In the genomic region with DNA sequence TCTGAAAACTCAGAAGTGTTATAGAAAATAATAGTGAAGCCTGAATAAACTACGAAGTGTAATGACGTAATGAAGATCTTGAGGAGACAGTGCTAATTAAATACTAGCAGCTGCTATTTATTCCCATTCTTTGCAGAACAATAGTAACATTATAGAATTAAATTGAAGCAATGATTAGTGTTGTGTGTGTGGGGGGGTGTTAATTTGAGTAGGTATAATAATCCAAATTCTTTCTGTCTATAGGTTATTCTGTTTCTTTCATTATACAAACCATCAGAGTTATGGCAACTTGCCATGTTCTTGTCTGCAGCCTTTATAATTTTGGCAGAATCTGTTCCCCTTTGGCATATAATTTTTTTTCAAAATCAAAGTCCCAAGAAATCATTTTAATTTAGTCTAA, we compare ENCODE assay signal across 18 mouse cellular contexts.
"Had no signal": no experiment of that assay in that cellular context is flagged by ENCODE, and none has a peak within 500 bp of the region (broad histone marks: within the 10 kb centered on the region; RNA-seq: fewer than 3 reads in every experiment).

No protein-coding gene starts in this region.

- H3K4me2 ChIP-seq: lung, embryonic 15.5 days; midbrain, embryonic 11.5 days; midbrain, embryonic 13.5 days; midbrain, embryonic 15.5 days; neural tube, embryonic 12.5 days had no signal

- H3K4me1 ChIP-seq: lung, embryonic 15.5 days; megakaryocyte, embryonic 14.5 days; midbrain, embryonic 13.5 days; midbrain, embryonic 15.5 days; neural tube, embryonic 12.5 days had no signal

- H3K27ac ChIP-seq: lung, embryonic 15.5 days; macrophage; midbrain, embryonic 13.5 days; midbrain, embryonic 15.5 days; neural tube, embryonic 12.5 days had no signal

- DNase-seq: liver, postnatal 0 days; lung, adult 2 months; lung, postnatal 14 days; lung, postnatal 36 days; right cerebral cortex, postnatal 25 days; right cerebral cortex, postnatal 4 days; spleen, adult 18-20 months; thymus, adult 18-20 months; thymus, postnatal 14 days; thymus, postnatal 36 days had no signal

- H3K36me3 ChIP-seq: lung, embryonic 15.5 days; midbrain, embryonic 13.5 days; midbrain, embryonic 15.5 days; neural tube, embryonic 12.5 days had no signal

- H3K4me3 ChIP-seq: lung, embryonic 15.5 days; megakaryocyte, embryonic 14.5 days; midbrain, embryonic 13.5 days; midbrain, embryonic 15.5 days; neural tube, embryonic 12.5 days had no signal

- H3K9ac ChIP-seq: liver, postnatal 0 days; lung, embryonic 15.5 days; midbrain, embryonic 13.5 days; midbrain, embryonic 15.5 days; neural tube, embryonic 12.5 days had no signal

- H3K27me3 ChIP-seq: lung, embryonic 15.5 days; megakaryocyte, embryonic 14.5 days; midbrain, embryonic 13.5 days; midbrain, embryonic 15.5 days; neural tube, embryonic 12.5 days had no signal

- ATAC-seq: liver, postnatal 0 days; lung, postnatal 0 days; midbrain, embryonic 13.5 days; midbrain, embryonic 15.5 days had no signal

- H3K9me3 ChIP-seq: lung, embryonic 15.5 days; midbrain, embryonic 13.5 days; midbrain, embryonic 15.5 days; neural tube, embryonic 12.5 days had no signal
